7 mouse cellular contexts compared by ENCODE assay signal in genomic region chr5:117068181-117068580, GRCm38 (mm10). TPM values are rescaled to one million over a fixed set of nuclear protein-coding genes. Genes with fewer than 3 reads are reported as not detected.
DNase-seq lines count a peak whose midpoint lies in the region; ATAC-seq and TF ChIP-seq lines count a peak whose summit lies in the region.

No protein-coding gene starts in this region.

- no peak overlapping the region for H3K9ac ChIP-seq in kidney, postnatal 0 days (ENCODE audit: low read depth, low read length)
- H3K9ac ChIP-seq in kidney, embryonic 15.5 days = no peak overlapping the region

- no peaks in the 10 kb centered on the region for H3K9me3 ChIP-seq in kidney, postnatal 0 days (replicated peaks; ENCODE audit: low read length)
- 0 out of 2 replicates have a peak, but pooled peaks cover 3% of the 10 kb centered on the region for H3K9me3 ChIP-seq in kidney, embryonic 15.5 days (replicated peaks)

- no peak overlapping the region for H3K4me3 ChIP-seq in kidney, postnatal 0 days (replicated peaks; ENCODE audit: low read depth, low read length)
- no peak overlapping the region for H3K4me3 ChIP-seq in kidney, embryonic 15.5 days (replicated peaks)

- no peak overlapping the region for H3K27ac ChIP-seq in kidney, postnatal 0 days
- H3K27ac ChIP-seq in kidney, embryonic 15.5 days = no peak overlapping the region

- no peak for DNase-seq in kidney, postnatal 0 days (ENCODE audit: low spot score)
- DNase-seq in CD8-positive naive resting alpha-beta T cell, adult 2 months (ENCODE audit: low read depth in 2 of 2, low spot score in 2 of 2) = peak; percentile 32 to 38
- peak; percentile 85 for DNase-seq in R1 (ENCODE audit: low read depth, low spot score)
- DNase-seq in naive thymus-derived CD4-positive, alpha-beta T cell, adult 2 months (ENCODE audit: low read depth) = peak; percentile 69
- no peak for DNase-seq in frontal cortex, postnatal 10 days (ENCODE audit: low spot score in 2 of 2)
- no peak for DNase-seq in urinary bladder, adult 18-20 months (ENCODE audit: low spot score in 2 of 2)

- H3K36me3 ChIP-seq in kidney, postnatal 0 days (ENCODE audit: insufficient read depth, low read length) = no peaks in the 10 kb centered on the region
- no peaks in the 10 kb centered on the region for H3K36me3 ChIP-seq in kidney, embryonic 15.5 days

- 80% methylated on average over 13 of the region's 13 CpGs for WGBS in kidney, postnatal 0 days
- WGBS in kidney, embryonic 15.5 days = 78% methylated on average over 13 of the region's 13 CpGs

- H3K4me1 ChIP-seq in kidney, postnatal 0 days (replicated peaks; ENCODE audit: insufficient read depth, low read length) = no peaks in the 10 kb centered on the region
- H3K4me1 ChIP-seq in kidney, embryonic 15.5 days = peaks cover 17% of the 10 kb centered on the region

- peak; percentile 55 for TF ChIP-seq CTCF in kidney, postnatal 0 days (IDR thresholded peaks at IDR 0.05; ENCODE audit: low read depth)

- H3K4me2 ChIP-seq in kidney, postnatal 0 days (ENCODE audit: low read length) = no peak overlapping the region
- H3K4me2 ChIP-seq in kidney, embryonic 15.5 days = no peak overlapping the region

- no peak for ATAC-seq in kidney, postnatal 0 days (replicated peaks; ENCODE audit: low FRiP score, low read depth)
- no peak for ATAC-seq in kidney, embryonic 15.5 days (replicated peaks; ENCODE audit: low FRiP score)

- H3K27me3 ChIP-seq in kidney, postnatal 0 days (ENCODE audit: insufficient read depth, low read length) = no peaks in the 10 kb centered on the region
- no peaks in the 10 kb centered on the region for H3K27me3 ChIP-seq in kidney, embryonic 15.5 days

RNA-seq across cellular contexts. Expression of gene Suds3, which starts 47.7 kb away (rescaled TPM):
- polyA plus RNA-seq in kidney, postnatal 0 days (2015; fragmentation: Nextera tagmentation; extraction: Ambion mirVana) = 69.3 and 69.5 TPM in 2 replicates
- polyA plus RNA-seq in kidney, embryonic 15.5 days (2015; fragmentation: Nextera tagmentation; extraction: Ambion mirVana) = 78.3 and 78.4 TPM in 2 replicates

RNA-seq across cellular contexts. Expression of gene Taok3, which starts 51.7 kb away (rescaled TPM):
- polyA plus RNA-seq in kidney, postnatal 0 days (2015; fragmentation: Nextera tagmentation; extraction: Ambion mirVana) = 16.1 and 19.8 TPM in 2 replicates
- 16.8 and 17.1 TPM in 2 replicates for polyA plus RNA-seq in kidney, embryonic 15.5 days (2015; fragmentation: Nextera tagmentation; extraction: Ambion mirVana)

Comparison
In these comparisons a context has a peak if more than half of its experiments do, and no peak if none do; other contexts are left out.
1. DNase-seq: peak in CD8-positive naive resting alpha-beta T cell, adult 2 months (2 of 2), R1 (single experiment) and naive thymus-derived CD4-positive, alpha-beta T cell, adult 2 months (single experiment); none in kidney, postnatal 0 days (single experiment), frontal cortex, postnatal 10 days (0 of 2) and urinary bladder, adult 18-20 months (0 of 2).